Mouse (Mus musculus): ENCODE measurements at regions not wholly inside any gene's neighbourhood (a gene's known extent, or its start where the extent isn't known, plus 50 kb on each side); places are given as distances from the start of the nearest gene placed in this dataset.

DNA sequence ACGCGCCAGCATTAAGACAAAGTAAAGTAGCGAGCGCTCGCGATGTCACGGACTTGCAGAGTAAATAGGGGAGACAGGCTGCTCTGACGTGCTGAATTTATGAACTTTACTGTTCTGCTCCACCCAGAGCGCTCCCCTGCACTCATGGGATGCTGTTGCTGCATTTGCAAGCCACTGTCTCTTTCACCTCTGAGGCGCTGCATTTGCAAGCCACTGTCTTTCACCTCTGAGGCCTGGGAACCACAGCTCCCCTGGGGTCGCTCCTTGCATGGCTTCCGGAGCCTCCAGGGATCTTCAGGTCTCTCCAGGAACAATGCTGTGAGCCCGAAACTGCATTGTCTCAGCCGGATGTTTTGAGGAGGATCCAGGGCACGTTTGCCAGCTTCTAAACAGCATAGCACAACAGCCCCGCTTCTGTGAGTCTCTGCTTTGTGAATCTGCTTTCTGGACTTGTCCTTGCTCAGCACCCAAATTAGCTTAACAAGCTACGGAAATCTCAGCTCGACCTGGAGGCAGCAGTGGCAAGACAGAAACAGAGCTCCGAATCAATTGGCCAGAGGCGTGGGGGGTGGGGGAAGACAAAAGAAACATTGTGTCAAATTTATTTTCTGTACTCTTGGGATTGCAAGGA lies 179.6 kb downstream of the 1700010I14Rik start:
- under 1% methylated on average over 20 of the region's 20 CpGs for WGBS (ENCODE audit: insufficient replicate concordance)
- no peak overlapping the region for H3K27ac ChIP-seq
- H3K9me3 ChIP-seq (replicated peaks): no peaks in the 10 kb centered on the region
- peak overlapping the region; percentile 41 for H3K4me3 ChIP-seq (replicated peaks)
- peak overlapping the region; percentile 66 for H3K4me2 ChIP-seq
- ATAC-seq (ENCODE audit: low read depth) (no peak), DNase-seq (no peak)
- H3K9ac ChIP-seq: peak overlapping the region; percentile 39; the same call in 1 of the 2 replicates
- no peaks in the 10 kb centered on the region for H3K36me3 ChIP-seq
- H3K4me1 ChIP-seq (replicated peaks): peaks cover 9% of the 10 kb centered on the region
- H3K27me3 ChIP-seq: peaks cover 11% of the 10 kb centered on the region

DNA sequence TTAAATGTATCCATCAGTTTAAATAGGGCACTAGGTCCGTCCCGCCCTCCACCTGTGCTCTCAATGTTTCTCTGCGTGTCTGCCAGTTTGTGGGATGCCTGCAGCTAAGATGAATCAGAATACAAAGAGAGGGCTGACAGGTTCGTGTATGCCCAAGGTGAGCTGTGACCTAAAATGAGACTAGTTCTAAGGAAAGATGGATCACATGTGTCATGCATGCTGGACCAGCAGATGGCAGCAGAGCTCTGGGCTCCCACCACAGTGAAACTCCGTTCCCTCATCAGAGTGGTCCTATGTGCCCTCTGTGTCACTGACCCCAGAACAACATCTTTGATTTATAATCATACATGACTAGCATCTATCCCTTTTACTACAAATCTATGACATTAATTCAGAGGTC lies 180.3 kb downstream of the 1700010I14Rik start:
- H3K4me3 ChIP-seq (replicated peaks): no peak overlapping the region
- H3K27me3 ChIP-seq: peaks cover 11% of the 10 kb centered on the region
- peaks cover 9% of the 10 kb centered on the region for H3K4me1 ChIP-seq (replicated peaks)
- H3K36me3 ChIP-seq: no peaks in the 10 kb centered on the region
- peak overlapping the region; percentile 66 for H3K4me2 ChIP-seq
- 0% methylated on average over 5 of the region's 5 CpGs for WGBS (ENCODE audit: insufficient replicate concordance)
- no peak overlapping the region for H3K9ac ChIP-seq
- no peaks in the 10 kb centered on the region for H3K9me3 ChIP-seq (replicated peaks)
- ATAC-seq (ENCODE audit: low read depth) (no peak), DNase-seq (no peak)
- no peak overlapping the region for H3K27ac ChIP-seq

DNA sequence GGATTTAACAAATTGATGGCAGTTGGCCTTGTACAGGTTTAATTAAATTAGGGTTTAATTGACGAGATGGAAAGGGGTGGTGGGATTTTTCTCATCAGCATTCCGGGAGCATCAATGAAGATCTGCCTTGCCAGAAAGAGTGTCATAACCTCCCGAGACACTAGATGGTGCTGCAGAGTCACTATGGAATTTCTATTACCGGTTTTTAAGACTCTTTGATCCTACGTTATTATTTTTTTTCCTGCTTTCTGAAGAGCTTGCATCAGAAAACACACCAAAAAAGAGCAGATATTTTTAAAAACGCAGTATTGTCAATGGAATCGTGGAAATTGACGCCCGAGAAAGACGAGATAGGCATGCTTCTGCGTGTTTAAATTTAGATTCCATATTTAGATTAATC lies 181.2 kb downstream of the 1700010I14Rik start:
- ATAC-seq (ENCODE audit: low read depth) (no peak), DNase-seq (no peak)
- no peak overlapping the region for H3K27ac ChIP-seq
- H3K4me1 ChIP-seq (replicated peaks): peaks cover 9% of the 10 kb centered on the region
- no peaks in the 10 kb centered on the region for H3K9me3 ChIP-seq (replicated peaks)
- H3K36me3 ChIP-seq: no peaks in the 10 kb centered on the region
- 20% methylated on average over 11 of the region's 11 CpGs for WGBS (ENCODE audit: insufficient replicate concordance)
- H3K4me3 ChIP-seq (replicated peaks): no peak overlapping the region
- no peak overlapping the region for H3K4me2 ChIP-seq
- no peak overlapping the region for H3K9ac ChIP-seq
- peaks cover 11% of the 10 kb centered on the region for H3K27me3 ChIP-seq

DNA sequence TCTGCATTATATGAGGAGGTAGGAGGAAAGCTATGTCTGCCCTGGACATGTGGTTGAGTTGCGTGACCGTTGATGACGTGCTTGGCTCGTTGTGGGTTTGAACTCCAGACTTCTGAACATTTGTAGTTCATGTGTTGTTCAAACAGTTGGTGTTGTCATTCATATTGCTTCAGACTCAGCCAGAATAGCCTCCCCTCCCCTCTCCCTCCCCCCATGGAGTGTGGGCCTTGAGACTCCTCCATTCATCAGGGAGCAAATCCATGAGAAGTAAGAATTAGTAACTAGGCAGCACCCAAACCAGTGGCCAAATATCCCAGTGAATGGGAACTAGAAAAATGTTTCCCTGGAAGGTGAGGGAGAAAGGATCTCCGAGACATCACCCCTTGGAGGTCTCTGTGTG lies 209.0 kb downstream of the 1700010I14Rik start:
- Histone ChIP-seq H3K4me3 (replicated peaks) (no peak overlapping the region), H3K27me3 (no peaks in the 10 kb centered on the region), H3K27ac (no peak overlapping the region), H3K9ac (no peak overlapping the region), H3K4me1 (replicated peaks) (no peaks in the 10 kb centered on the region), H3K9me3 (replicated peaks) (no peaks in the 10 kb centered on the region), H3K4me2 (no peak overlapping the region), H3K36me3 (no peaks in the 10 kb centered on the region)
- DNase-seq: no peak
- 68% methylated on average over 5 of the region's 5 CpGs for WGBS (ENCODE audit: insufficient replicate concordance)
- ATAC-seq (ENCODE audit: low read depth): no peak

DNA sequence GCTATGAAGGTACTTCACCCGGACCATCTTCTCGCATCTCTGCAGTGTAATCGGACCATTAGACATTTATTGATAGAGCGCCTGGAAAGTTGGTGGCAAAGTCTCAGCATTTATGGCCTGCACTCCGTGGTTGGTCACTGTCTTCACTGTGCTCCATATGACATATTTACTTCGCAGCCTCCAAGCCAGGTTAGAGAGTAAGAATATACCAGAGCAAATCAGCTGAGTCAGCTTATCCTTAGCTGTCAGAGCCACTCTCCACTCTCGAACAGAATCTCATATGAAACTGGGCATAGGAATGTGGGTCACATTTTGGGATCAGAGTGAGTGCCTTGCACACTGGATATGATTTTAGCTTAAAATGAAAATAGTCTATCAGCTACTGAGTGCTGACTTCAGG lies 212.3 kb downstream of the 1700010I14Rik start:
- WGBS (ENCODE audit: insufficient replicate concordance): 69% methylated on average over 7 of the region's 7 CpGs
- Histone ChIP-seq H3K27ac (no peak overlapping the region), H3K4me3 (replicated peaks) (no peak overlapping the region), H3K4me2 (no peak overlapping the region), H3K36me3 (no peaks in the 10 kb centered on the region), H3K9ac (no peak overlapping the region), H3K27me3 (no peaks in the 10 kb centered on the region), H3K4me1 (replicated peaks) (no peaks in the 10 kb centered on the region), H3K9me3 (replicated peaks) (no peaks in the 10 kb centered on the region)
- DNase-seq: no peak
- no peak for ATAC-seq (ENCODE audit: low read depth)

DNA sequence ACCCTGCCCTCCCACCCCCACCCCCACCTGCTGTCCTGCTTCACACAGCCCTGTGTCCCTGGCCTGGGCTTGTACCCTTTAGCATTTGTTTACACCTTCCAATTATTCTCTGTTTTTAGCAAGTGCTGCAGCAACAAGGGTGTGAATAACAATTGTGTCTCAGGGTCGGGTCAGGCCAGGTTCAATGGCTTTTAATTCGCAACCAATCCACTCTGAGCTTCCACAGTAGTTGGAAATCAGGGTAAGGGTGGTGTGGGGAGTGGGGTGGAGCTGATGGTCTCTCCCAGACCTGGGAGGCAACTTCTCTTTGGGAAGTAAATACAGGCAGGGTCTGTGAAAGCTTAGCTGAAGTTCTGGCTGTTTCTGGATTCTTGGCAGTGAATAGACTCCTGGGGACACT lies 214.4 kb downstream of the 1700010I14Rik start:
- Histone ChIP-seq H3K4me1 (replicated peaks) (no peaks in the 10 kb centered on the region), H3K9ac (no peak overlapping the region), H3K36me3 (no peaks in the 10 kb centered on the region), H3K9me3 (replicated peaks) (no peaks in the 10 kb centered on the region), H3K4me2 (no peak overlapping the region), H3K4me3 (replicated peaks) (no peak overlapping the region), H3K27me3 (no peaks in the 10 kb centered on the region), H3K27ac (no peak overlapping the region)
- WGBS (ENCODE audit: insufficient replicate concordance): 11% methylated on average over 2 of the region's 2 CpGs
- ATAC-seq (ENCODE audit: low read depth) (no peak), DNase-seq (no peak)

DNA sequence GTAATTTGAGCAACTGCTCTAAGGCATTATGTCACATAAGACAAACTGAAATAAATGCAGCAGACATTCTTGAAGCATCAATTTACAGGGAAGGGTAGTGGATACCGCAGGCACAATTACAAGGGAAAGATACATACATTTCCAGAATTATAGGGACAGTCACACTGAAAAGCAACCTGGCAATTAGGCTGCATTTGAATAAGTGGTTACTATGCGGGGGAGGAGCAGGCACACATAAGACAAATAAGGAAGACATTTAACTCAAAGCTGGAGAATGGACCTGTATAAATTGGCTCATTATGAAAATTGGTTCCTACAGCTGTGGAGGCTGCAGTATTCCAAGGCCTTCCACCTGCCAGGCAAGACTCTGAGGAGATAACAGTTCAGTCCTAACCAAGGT lies 211.2 kb upstream of the Gm17728 start:
- Histone ChIP-seq H3K4me1 (replicated peaks) (no peaks in the 10 kb centered on the region), H3K4me2 (no peak overlapping the region), H3K36me3 (no peaks in the 10 kb centered on the region), H3K9me3 (replicated peaks) (no peaks in the 10 kb centered on the region), H3K9ac (no peak overlapping the region), H3K27me3 (no peaks in the 10 kb centered on the region), H3K27ac (no peak overlapping the region), H3K4me3 (replicated peaks) (no peak overlapping the region)
- no peak for DNase-seq
- no peak for ATAC-seq (ENCODE audit: low read depth)
- WGBS (ENCODE audit: insufficient replicate concordance): 70% methylated on average over 2 of the region's 2 CpGs

DNA sequence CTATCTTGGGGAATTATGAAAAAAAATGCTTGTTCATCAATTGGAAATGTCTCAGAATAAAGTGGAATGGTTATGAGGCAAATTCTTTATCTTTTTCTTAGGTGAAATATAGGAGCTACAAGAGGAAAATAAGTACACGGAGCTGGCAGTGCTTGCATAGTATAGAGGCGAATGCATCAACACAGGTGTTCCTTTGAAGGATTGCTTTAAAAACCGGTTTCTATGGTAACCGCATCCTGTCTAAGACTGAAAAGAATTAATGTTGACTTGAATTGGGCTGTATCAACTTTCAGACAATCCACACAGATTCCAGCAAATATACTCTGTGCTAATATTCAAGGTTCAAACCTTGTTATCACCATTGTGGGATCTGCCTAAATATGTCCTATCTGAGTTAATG lies 198.8 kb upstream of the Gm17728 start:
- no peak for DNase-seq
- Histone ChIP-seq H3K4me1 (replicated peaks) (no peaks in the 10 kb centered on the region), H3K36me3 (no peaks in the 10 kb centered on the region), H3K4me2 (no peak overlapping the region), H3K27me3 (no peaks in the 10 kb centered on the region), H3K9ac (no peak overlapping the region), H3K27ac (no peak overlapping the region), H3K4me3 (replicated peaks) (no peak overlapping the region), H3K9me3 (replicated peaks) (no peaks in the 10 kb centered on the region)
- no peak for ATAC-seq (ENCODE audit: low read depth)
- 67% methylated on average over 4 of the region's 4 CpGs for WGBS (ENCODE audit: insufficient replicate concordance)

DNA sequence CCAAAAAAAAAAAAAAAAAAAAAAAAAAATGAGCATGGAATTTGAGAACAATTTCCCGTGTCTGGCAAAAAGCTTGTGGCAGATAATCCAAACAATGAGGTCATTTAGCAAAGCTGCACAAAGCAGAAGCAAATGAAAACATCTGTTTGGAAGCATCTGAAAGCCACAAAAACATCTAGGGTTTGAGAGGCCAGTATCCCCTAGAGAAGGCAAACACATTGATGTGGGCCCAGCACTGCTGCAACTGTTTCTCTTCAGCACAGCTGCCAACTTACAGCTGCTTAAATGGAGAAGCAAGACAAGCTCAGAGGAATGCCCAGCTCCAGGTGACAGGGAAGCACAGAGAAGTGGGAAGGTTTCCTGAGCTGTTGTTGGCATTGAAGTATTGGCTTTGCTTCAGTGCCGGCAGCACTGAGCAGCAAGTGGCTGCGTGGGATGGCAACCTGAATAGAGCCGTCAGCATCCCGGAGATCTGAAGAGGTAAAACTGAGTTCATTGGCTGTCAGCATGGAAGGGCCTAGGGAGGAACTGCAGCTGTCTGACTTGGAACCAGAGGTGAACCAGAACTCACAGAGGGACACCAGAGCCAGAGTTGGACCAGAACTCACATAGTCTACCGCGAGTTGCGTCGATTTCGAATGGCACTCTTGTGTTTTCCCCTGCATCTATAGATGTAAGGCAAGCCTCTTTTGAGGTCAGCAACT lies 193.8 kb upstream of the Gm17728 start:
- DNase-seq: no peak
- no peaks in the 10 kb centered on the region for H3K27me3 ChIP-seq

DNA sequence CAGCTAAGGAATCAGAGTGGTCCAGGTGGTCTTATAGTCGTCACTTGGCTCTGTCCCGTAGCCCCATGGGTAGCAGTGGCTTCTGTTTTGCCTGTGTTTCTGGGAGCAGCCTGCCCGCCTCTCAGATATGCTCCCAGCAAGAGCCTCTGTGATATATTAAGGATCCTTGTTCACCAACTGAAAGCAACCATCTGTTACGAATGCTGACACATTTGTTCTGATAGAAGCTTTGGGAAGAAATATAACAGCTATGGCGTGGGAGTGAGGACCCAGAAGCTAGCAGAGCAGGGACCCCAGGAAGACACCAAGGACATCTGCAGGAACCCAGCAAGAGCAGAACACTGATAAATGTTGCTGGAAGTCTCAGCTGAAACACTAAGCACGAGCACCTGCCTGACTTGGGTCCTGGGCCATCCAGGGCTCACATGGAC lies 186.7 kb upstream of the Gm17728 start:
- H3K4me2 ChIP-seq: no peak overlapping the region
- H3K9ac ChIP-seq: no peak overlapping the region
- WGBS (ENCODE audit: insufficient replicate concordance): 56% methylated on average over 6 of the region's 6 CpGs
- H3K27me3 ChIP-seq: no peaks in the 10 kb centered on the region
- ATAC-seq (ENCODE audit: low read depth) (no peak), DNase-seq (no peak)
- no peaks in the 10 kb centered on the region for H3K36me3 ChIP-seq
- H3K27ac ChIP-seq: no peak overlapping the region
- H3K4me1 ChIP-seq (replicated peaks): no peaks in the 10 kb centered on the region
- H3K9me3 ChIP-seq (replicated peaks): no peaks in the 10 kb centered on the region
- no peak overlapping the region for H3K4me3 ChIP-seq (replicated peaks)

More for the DNA sequence above, 193.8 kb upstream of the Gm17728 start:
- H3K9me3 ChIP-seq (replicated peaks): no peaks in the 10 kb centered on the region
- H3K36me3 ChIP-seq: no peaks in the 10 kb centered on the region
- ATAC-seq (ENCODE audit: low read depth): no peak
- H3K4me3 ChIP-seq (replicated peaks): no peak overlapping the region
- WGBS (ENCODE audit: insufficient replicate concordance): 66% methylated on average over 10 of the region's 10 CpGs
- H3K4me1 ChIP-seq (replicated peaks): no peaks in the 10 kb centered on the region
- H3K27ac ChIP-seq: no peak overlapping the region
- no peak overlapping the region for H3K9ac ChIP-seq
- H3K4me2 ChIP-seq: no peak overlapping the region

DNA sequence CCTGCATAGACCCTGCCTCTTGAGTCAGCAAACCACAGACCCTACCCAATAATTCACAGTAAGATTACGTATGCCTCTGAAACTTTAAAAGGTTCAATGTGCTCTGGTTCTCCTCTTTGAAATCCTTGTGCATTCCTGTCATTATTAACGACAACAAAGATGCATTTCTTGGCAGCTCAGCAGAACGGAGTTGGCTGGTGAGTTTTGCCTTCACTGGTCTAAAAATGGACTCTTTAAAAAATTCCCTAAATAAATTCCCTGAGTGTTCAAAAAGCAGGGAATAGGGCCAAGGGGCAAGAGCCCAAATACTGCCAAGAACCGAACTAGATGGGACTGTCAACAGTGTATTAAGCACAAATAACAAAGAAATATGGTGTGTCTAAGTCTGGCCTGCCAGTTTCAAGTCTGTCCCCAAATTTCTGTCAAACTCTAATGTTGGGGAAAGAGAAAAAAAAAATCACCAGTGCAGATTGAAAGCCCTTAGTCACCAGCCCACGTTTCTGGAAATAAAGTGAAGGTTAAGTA lies 163.2 kb upstream of the Gm17728 start:
- Histone ChIP-seq H3K9ac (no peak overlapping the region), H3K27ac (no peak overlapping the region), H3K4me2 (no peak overlapping the region), H3K36me3 (no peaks in the 10 kb centered on the region), H3K9me3 (replicated peaks) (no peaks in the 10 kb centered on the region), H3K4me1 (replicated peaks) (no peaks in the 10 kb centered on the region), H3K27me3 (no peaks in the 10 kb centered on the region), H3K4me3 (replicated peaks) (no peak overlapping the region)
- DNase-seq (no peak), ATAC-seq (ENCODE audit: low read depth) (no peak)
- WGBS (ENCODE audit: insufficient replicate concordance): 54% methylated on average over 5 of the region's 5 CpGs

DNA sequence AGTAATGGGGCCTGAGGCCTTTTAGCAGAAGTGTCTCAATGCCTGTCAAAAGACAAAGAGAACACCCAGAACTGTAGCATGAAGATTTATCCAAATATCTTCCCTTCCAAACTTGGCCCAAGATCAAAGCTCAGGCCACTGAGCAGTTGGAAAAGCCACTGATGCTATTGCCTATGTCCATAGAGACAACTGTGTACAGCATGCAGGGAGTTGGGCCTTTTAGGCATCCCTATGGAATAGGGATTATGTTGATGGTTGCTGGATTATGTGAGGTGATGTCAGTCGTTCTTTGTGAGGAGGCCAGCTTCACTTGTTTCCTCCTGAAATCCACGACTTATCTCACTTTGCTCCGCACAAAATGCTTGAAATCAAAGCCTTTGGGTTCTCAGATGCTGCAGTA lies 153.1 kb upstream of the Gm17728 start:
- no peak overlapping the region for H3K4me2 ChIP-seq
- no peak overlapping the region for H3K9ac ChIP-seq
- no peaks in the 10 kb centered on the region for H3K36me3 ChIP-seq
- no peaks in the 10 kb centered on the region for H3K4me1 ChIP-seq (replicated peaks)
- no peak for DNase-seq
- whole genome bisulfite sequencing (ENCODE audit: insufficient replicate concordance): 53% methylated on average over 3 of the region's 3 CpGs
- no peaks in the 10 kb centered on the region for H3K27me3 ChIP-seq
- no peak for ATAC-seq (ENCODE audit: low read depth)
- H3K27ac ChIP-seq: no peak overlapping the region
- no peak overlapping the region for H3K4me3 ChIP-seq (replicated peaks)
- no peaks in the 10 kb centered on the region for H3K9me3 ChIP-seq (replicated peaks)
